8 mouse cellular contexts compared by ENCODE assay signal in the genomic region with DNA sequence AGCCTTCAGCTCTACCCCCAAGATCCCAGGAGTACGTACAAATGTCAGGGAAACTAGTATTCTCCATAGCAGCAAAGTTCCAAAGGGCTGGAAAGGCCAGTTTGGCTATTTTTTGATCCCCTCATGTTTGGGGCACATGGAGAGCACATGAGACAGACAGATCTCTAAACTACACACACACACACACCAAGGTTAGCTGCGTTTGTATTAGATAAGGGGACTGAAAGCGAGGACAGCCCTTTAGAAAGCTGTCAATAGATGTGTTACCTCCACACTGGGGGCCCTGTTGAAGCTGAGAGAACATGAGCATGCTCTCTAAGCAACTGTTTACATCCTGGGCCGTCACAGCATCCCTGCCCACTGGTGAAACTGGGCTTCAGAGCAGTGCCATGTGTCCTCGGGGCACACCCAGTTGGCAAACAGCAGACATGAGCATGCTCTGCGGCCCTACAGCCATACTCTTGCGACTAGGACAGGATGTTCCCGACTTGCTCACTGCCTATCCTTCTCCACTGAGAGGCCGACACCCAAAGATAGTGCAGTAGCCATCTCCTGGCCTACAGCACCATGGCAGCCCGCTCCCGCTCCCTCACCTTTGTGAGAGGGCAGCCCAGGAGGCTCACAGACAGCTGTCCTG. TPM values are rescaled to one million over a fixed set of nuclear protein-coding genes. Genes with fewer than 3 reads are reported as not detected.
DNase-seq lines count a peak whose midpoint lies in the region; ATAC-seq and TF ChIP-seq lines count a peak whose summit lies in the region.

No protein-coding gene starts in this region.

- 46% methylated on average over 11 of the region's 11 CpGs for WGBS in cerebellum, adult 2 months
- 83% methylated on average over 11 of the region's 11 CpGs for WGBS in forebrain, embryonic 12.5 days
- 39% methylated on average over 11 of the region's 11 CpGs for WGBS in liver, embryonic 13.5 days (ENCODE audit: insufficient replicate concordance)
- 89% methylated on average over 11 of the region's 11 CpGs for WGBS in kidney, embryonic 16.5 days

- peak overlapping the region; percentile 40; the same call in 1 of the 2 replicates for H3K27ac ChIP-seq in cerebellum, adult 2 months (ENCODE audit: insufficient read depth, low read length)
- peak overlapping the region; percentile 83 for H3K27ac ChIP-seq in forebrain, embryonic 12.5 days
- peak overlapping the region; percentile 94 for H3K27ac ChIP-seq in liver, embryonic 13.5 days
- no peak overlapping the region for H3K27ac ChIP-seq in kidney, embryonic 16.5 days (ENCODE audit: low read length)

- TF ChIP-seq CTCF in cerebellum, adult 2 months (IDR thresholded peaks at IDR 0.05; ENCODE audit: borderline replicate concordance, insufficient read depth, low read depth, low read length), result no peak

- no peak overlapping the region for H3K4me2 ChIP-seq in forebrain, embryonic 12.5 days
- peak overlapping the region; percentile 59 for H3K4me2 ChIP-seq in liver, embryonic 13.5 days
- no peak overlapping the region for H3K4me2 ChIP-seq in kidney, embryonic 16.5 days (replicated peaks; ENCODE audit: low read depth, low read length)

- peaks cover 30% of the 10 kb centered on the region for H3K4me1 ChIP-seq in cerebellum, adult 2 months (ENCODE audit: control insufficient read depth, insufficient read depth, low read length)
- H3K4me1 ChIP-seq in forebrain, embryonic 12.5 days, result peaks cover 34% of the 10 kb centered on the region
- peaks cover 87% of the 10 kb centered on the region for H3K4me1 ChIP-seq in liver, embryonic 13.5 days (replicated peaks)
- peaks cover 18% of the 10 kb centered on the region for H3K4me1 ChIP-seq in kidney, embryonic 16.5 days (ENCODE audit: insufficient read depth, low read length)

- peak; percentile 11 for ATAC-seq in CD4-positive, CD25-positive, alpha-beta regulatory T cell, adult 4 months
- ATAC-seq in forebrain, embryonic 12.5 days (ENCODE audit: low FRiP score), result no peak
- peak; percentile 85 for ATAC-seq in liver, embryonic 13.5 days (ENCODE audit: low read depth)
- ATAC-seq in kidney, embryonic 16.5 days (ENCODE audit: low FRiP score, low TSS enrichment), result no peak

- peak in 1 of 2 experiments; percentile 58 for DNase-seq in cerebellum, adult 2 months
- DNase-seq in cerebellum, postnatal 14 days, result no peak
- DNase-seq in liver, embryonic 13.5 days, result peak; percentile 41
- no peak for DNase-seq in B cell, adult 2 months
- no peak for DNase-seq in Muller cell, postnatal 12 days (ENCODE audit: inconsistent ontology term)

- peaks cover 39% of the 10 kb centered on the region for H3K36me3 ChIP-seq in forebrain, embryonic 12.5 days (replicated peaks)
- H3K36me3 ChIP-seq in liver, embryonic 13.5 days, result peaks cover 82% of the 10 kb centered on the region
- H3K36me3 ChIP-seq in kidney, embryonic 16.5 days (ENCODE audit: insufficient read depth, low read length), result peaks cover 6% of the 10 kb centered on the region; the same call in 1 of the 2 replicates

- TF ChIP-seq POLR2A in cerebellum, adult 2 months (IDR thresholded peaks at IDR 0.05; ENCODE audit: borderline replicate concordance, insufficient read depth, low read length), result no peak

- H3K9ac ChIP-seq in forebrain, embryonic 12.5 days, result peak overlapping the region; percentile 1; the same call in 1 of the 2 replicates
- peak overlapping the region; percentile 62 for H3K9ac ChIP-seq in liver, embryonic 13.5 days
- H3K9ac ChIP-seq in kidney, embryonic 16.5 days (replicated peaks; ENCODE audit: low read length), result no peak overlapping the region

- no peaks in the 10 kb centered on the region for H3K9me3 ChIP-seq in forebrain, embryonic 12.5 days
- H3K9me3 ChIP-seq in liver, embryonic 13.5 days (replicated peaks), result no peaks in the 10 kb centered on the region
- no peaks in the 10 kb centered on the region for H3K9me3 ChIP-seq in kidney, embryonic 16.5 days (ENCODE audit: low read length)

- H3K4me3 ChIP-seq in cerebellum, adult 2 months (replicated peaks; ENCODE audit: insufficient read depth, low read depth, low read length), result no peak overlapping the region
- no peak overlapping the region for H3K4me3 ChIP-seq in forebrain, embryonic 12.5 days (replicated peaks)
- peak overlapping the region; percentile 28 for H3K4me3 ChIP-seq in liver, embryonic 13.5 days (replicated peaks)
- H3K4me3 ChIP-seq in kidney, embryonic 16.5 days (ENCODE audit: low read length), result no peak overlapping the region

- no peaks in the 10 kb centered on the region for H3K27me3 ChIP-seq in cerebellum, adult 2 months (ENCODE audit: control insufficient read depth, insufficient read depth, low read length)
- H3K27me3 ChIP-seq in forebrain, embryonic 12.5 days, result no peaks in the 10 kb centered on the region
- no peaks in the 10 kb centered on the region for H3K27me3 ChIP-seq in liver, embryonic 13.5 days
- H3K27me3 ChIP-seq in kidney, embryonic 16.5 days (ENCODE audit: insufficient read depth, low read length), result no peaks in the 10 kb centered on the region

RNA-seq across cellular contexts. Expression of gene Fam53b, which starts 47.3 kb away (rescaled TPM):
- polyA plus RNA-seq in cerebellum, adult 2 months (2012; rRNA removed), result 37.3 and 37.8 TPM in 2 replicates
- 100 to 1,000 TPM in 1 of 2 experiments, 10 to 100 TPM in 1; 73.4 to 102 TPM for polyA plus RNA-seq in CD4-positive, CD25-positive, alpha-beta regulatory T cell, adult 4 months (2017; shearing (Covaris generic))
- 41.7 and 47.7 TPM in 2 replicates for polyA plus RNA-seq in forebrain, embryonic 12.5 days (2016; fragmentation: Nextera tagmentation; extraction: Ambion mirVana)
- polyA plus RNA-seq in liver, embryonic 13.5 days (2015; fragmentation: Nextera tagmentation; extraction: Ambion mirVana), result 19.1 and 21.4 TPM in 2 replicates
- polyA plus RNA-seq in kidney, embryonic 16.5 days (2015; fragmentation: Nextera tagmentation; extraction: Ambion mirVana), result 22.5 and 23.3 TPM in 2 replicates

Comparison
In these comparisons a context has a peak if more than half of its experiments do, and no peak if none do; other contexts are left out.
1. ATAC-seq: peak in CD4-positive, CD25-positive, alpha-beta regulatory T cell, adult 4 months (single experiment) and liver, embryonic 13.5 days (single experiment); none in forebrain, embryonic 12.5 days (single experiment) and kidney, embryonic 16.5 days (single experiment).